In the genomic region with DNA sequence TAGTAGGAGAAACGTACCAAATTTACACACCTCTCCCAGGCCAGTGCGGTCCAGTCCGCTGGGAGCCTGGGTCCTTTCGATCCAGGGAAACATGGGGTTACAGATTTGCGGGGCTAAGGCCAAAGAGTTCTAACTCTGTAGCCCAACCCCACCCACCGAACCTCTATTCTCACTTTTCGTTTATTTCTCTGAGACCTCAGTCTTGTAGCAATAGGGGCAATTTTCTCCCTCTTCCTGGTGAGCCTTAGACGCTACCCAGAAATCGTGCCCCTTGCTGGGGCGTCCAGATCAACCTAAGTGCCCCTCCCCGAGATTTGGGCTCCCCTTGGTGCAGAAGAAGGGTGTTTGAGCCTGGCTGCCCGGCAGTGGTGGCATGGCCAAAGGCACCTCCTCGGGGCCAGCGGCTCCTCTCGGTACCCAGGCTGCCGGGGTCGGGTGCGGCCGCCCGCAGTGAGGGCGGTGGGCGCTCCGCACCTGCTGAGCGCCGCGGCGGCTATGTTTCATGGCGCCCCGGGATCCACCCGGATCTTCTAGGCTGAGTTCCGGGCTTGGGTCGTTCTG, we compare ENCODE assay signal across 9 mouse cellular contexts. TPM values are rescaled to one million over a fixed set of nuclear protein-coding genes. Genes with fewer than 3 reads are reported as not detected.
A peak's percentile ranks its signal among the peaks of the same experiment; 100 is the strongest.
DNase-seq lines count a peak whose midpoint lies in the region; ATAC-seq lines count a peak whose summit lies in the region.
"Had no signal": no experiment of that assay in that cellular context is flagged by ENCODE, and none has a peak within 500 bp of the region (broad histone marks: within the 10 kb centered on the region; RNA-seq: fewer than 3 reads in every experiment).

No protein-coding gene starts in this region.

- H3K4me2 ChIP-seq in heart, embryonic 13.5 days: peak overlapping the region; percentile 96
- peak overlapping the region; percentile 98 for H3K4me2 ChIP-seq in forebrain, embryonic 11.5 days (ENCODE audit: low read depth, low read length, severe bottlenecking)
- H3K4me2 ChIP-seq in limb, embryonic 13.5 days (replicated peaks): peak overlapping the region; percentile 95

- no peak for DNase-seq in heart, postnatal 4 days
- DNase-seq in A20 (ENCODE audit: low read depth, low spot score) (peak; percentile 72), adipocyte (ENCODE audit: low spot score) (no peak)
- peak; percentile 58 for DNase-seq in forebrain, embryonic 11.5 days (ENCODE audit: low spot score)
- peak; percentile 20 for DNase-seq in splenic B cell, adult 2 months (ENCODE audit: low read depth, low spot score)
- DNase-seq in left cerebral cortex, adult 18-20 months (ENCODE audit: low spot score in 2 of 2): no peak

- no peaks in the 10 kb centered on the region for H3K36me3 ChIP-seq in heart, embryonic 13.5 days
- H3K36me3 ChIP-seq in forebrain, embryonic 11.5 days (ENCODE audit: control insufficient read depth, insufficient read depth, low read length): no peaks in the 10 kb centered on the region
- H3K36me3 ChIP-seq in limb, embryonic 13.5 days: no peaks in the 10 kb centered on the region
- no peaks in the 10 kb centered on the region for H3K36me3 ChIP-seq in splenic B cell, adult 2 months (ENCODE audit: control insufficient read depth, insufficient read depth, low read length, poor library complexity, severe bottlenecking)

- peaks cover 81% of the 10 kb centered on the region for H3K27me3 ChIP-seq in heart, embryonic 13.5 days (replicated peaks)
- H3K27me3 ChIP-seq in forebrain, embryonic 11.5 days (ENCODE audit: control insufficient read depth, insufficient read depth, low read length): peaks cover 85% of the 10 kb centered on the region
- peaks cover 83% of the 10 kb centered on the region for H3K27me3 ChIP-seq in limb, embryonic 13.5 days
- no peaks in the 10 kb centered on the region for H3K27me3 ChIP-seq in splenic B cell, adult 2 months (ENCODE audit: control insufficient read depth, insufficient read depth, low read length, poor library complexity, severe bottlenecking)

- no peak for ATAC-seq in heart, embryonic 13.5 days (ENCODE audit: extremely low read depth, insufficient number of reproducible peaks, low FRiP score, low TSS enrichment)
- no peak for ATAC-seq in forebrain, embryonic 11.5 days (replicated peaks; ENCODE audit: low FRiP score)
- no peak for ATAC-seq in limb, embryonic 13.5 days (ENCODE audit: low FRiP score, low read depth)
- ATAC-seq: Patski had no signal

- H3K27ac ChIP-seq in heart, embryonic 13.5 days (replicated peaks): no peak overlapping the region
- no peak overlapping the region for H3K27ac ChIP-seq in forebrain, embryonic 11.5 days (ENCODE audit: low read depth, low read length)
- H3K27ac ChIP-seq in limb, embryonic 13.5 days: no peak overlapping the region

- 2% methylated on average over 32 of the region's 32 CpGs for WGBS in heart, embryonic 13.5 days
- WGBS in forebrain, embryonic 11.5 days: 2% methylated on average over 32 of the region's 32 CpGs
- WGBS in limb, embryonic 13.5 days: 2% methylated on average over 32 of the region's 32 CpGs

- H3K9me3 ChIP-seq in heart, embryonic 13.5 days: no peaks in the 10 kb centered on the region
- H3K9me3 ChIP-seq in forebrain, embryonic 11.5 days (ENCODE audit: control insufficient read depth, low read length): no peaks in the 10 kb centered on the region
- no peaks in the 10 kb centered on the region for H3K9me3 ChIP-seq in limb, embryonic 13.5 days

- H3K4me3 ChIP-seq in heart, embryonic 13.5 days: peak overlapping the region; percentile 68
- peak overlapping the region; percentile 52 for H3K4me3 ChIP-seq in forebrain, embryonic 11.5 days (ENCODE audit: low read depth, low read length)
- H3K4me3 ChIP-seq in limb, embryonic 13.5 days: peak overlapping the region; percentile 61

- H3K9ac ChIP-seq in heart, embryonic 13.5 days: peak overlapping the region; percentile 93
- H3K9ac ChIP-seq in forebrain, embryonic 11.5 days (ENCODE audit: low read length): peak overlapping the region; percentile 98
- no peak overlapping the region for H3K9ac ChIP-seq in limb, embryonic 13.5 days

- peaks cover 59% of the 10 kb centered on the region for H3K4me1 ChIP-seq in heart, embryonic 13.5 days
- peaks cover 36% of the 10 kb centered on the region for H3K4me1 ChIP-seq in forebrain, embryonic 11.5 days (replicated peaks; ENCODE audit: control insufficient read depth, insufficient read depth, low read length)
- peaks cover 61% of the 10 kb centered on the region for H3K4me1 ChIP-seq in limb, embryonic 13.5 days

RNA-seq across cellular contexts. Expression of a gene that starts 14.9 kb away (rescaled TPM):
- polyA plus RNA-seq in heart, embryonic 13.5 days (2015; fragmentation: Nextera tagmentation; extraction: Ambion mirVana): 6.1 and 7.0 TPM in 2 replicates
- total RNA-seq in heart, postnatal 4 days (2021): 1 to 10 TPM; 5.6 to 5.7 TPM
- polyA plus RNA-seq in forebrain, embryonic 11.5 days (2014; fragmentation: Nextera tagmentation; extraction: Ambion mirVana): 9.5 and 11.2 TPM in 2 replicates
- polyA plus RNA-seq in limb, embryonic 13.5 days (2015; fragmentation: Nextera tagmentation; extraction: Ambion mirVana): 9.4 and 10.6 TPM in 2 replicates
- 10 to 100 TPM in 1 of 2 experiments, 1 to 10 TPM in 1; 8.3 to 13.3 TPM for total RNA-seq in left cerebral cortex, adult 18-20 months (2021)

RNA-seq across cellular contexts. Expression of a gene that starts 30.4 kb away (rescaled TPM):
- 8.0 and 9.5 TPM in 2 replicates for polyA plus RNA-seq in heart, embryonic 13.5 days (2015; fragmentation: Nextera tagmentation; extraction: Ambion mirVana)
- 10 to 100 TPM; 30.5 to 34.9 TPM for total RNA-seq in heart, postnatal 4 days (2021)
- 6.4 and 7.0 TPM in 2 replicates for polyA plus RNA-seq in forebrain, embryonic 11.5 days (2014; fragmentation: Nextera tagmentation; extraction: Ambion mirVana)
- 10.7 and 11.3 TPM in 2 replicates for polyA plus RNA-seq in limb, embryonic 13.5 days (2015; fragmentation: Nextera tagmentation; extraction: Ambion mirVana)
- total RNA-seq in left cerebral cortex, adult 18-20 months (2021): 10 to 100 TPM; 46.0 to 49.9 TPM

RNA-seq across cellular contexts. Expression of a gene that starts 32.9 kb away (rescaled TPM):
- 17.6 and 18.9 TPM in 2 replicates for polyA plus RNA-seq in heart, embryonic 13.5 days (2015; fragmentation: Nextera tagmentation; extraction: Ambion mirVana)
- total RNA-seq in heart, postnatal 4 days (2021): 1 to 10 TPM; 7.6 to 7.8 TPM
- polyA plus RNA-seq in forebrain, embryonic 11.5 days (2014; fragmentation: Nextera tagmentation; extraction: Ambion mirVana): 101 and 103 TPM in 2 replicates
- polyA plus RNA-seq in limb, embryonic 13.5 days (2015; fragmentation: Nextera tagmentation; extraction: Ambion mirVana): 62.8 and 66.7 TPM in 2 replicates
- 1 to 10 TPM; 1.8 to 2.2 TPM for total RNA-seq in left cerebral cortex, adult 18-20 months (2021)

Comparison
In these comparisons a context has a peak if more than half of its experiments do, and no peak if none do; other contexts are left out.
1. DNase-seq: peak in A20 (single experiment), forebrain, embryonic 11.5 days (single experiment) and splenic B cell, adult 2 months (single experiment); none in heart, postnatal 4 days (single experiment), left cerebral cortex, adult 18-20 months (0 of 2) and adipocyte (single experiment).
2. Peak in every context shown above with its lines, with median percentiles within 50 percentile points of each other: H3K4me2 ChIP-seq and H3K4me3 ChIP-seq.